Mouse (Mus musculus): ENCODE measurements around the gene Ncor2.
"Not testable (repeated sequence)": the region's sequence is repeated elsewhere in the genome, so short reads cannot be mapped to it uniquely, and the experiment has no call there.

Gene Ncor2

GRCm38 (mm10) chr5:125179007-125179734 is at the start of gene Ncor2:
Gene Ncor2, minus strand, starts transcription at chr5:125179219.
- DNase-seq (ENCODE audit: low read depth in 1 of 2, low spot score in 2 of 2): peak in 1 of 2 experiments; percentile 43

- DNase-seq (ENCODE audit: low read depth in 1 of 2, low spot score in 2 of 2): no peak
Observed at GRCm38 (mm10) chr5:125227699-125228098, 48.7 kb upstream of the Ncor2 start.

DNA sequence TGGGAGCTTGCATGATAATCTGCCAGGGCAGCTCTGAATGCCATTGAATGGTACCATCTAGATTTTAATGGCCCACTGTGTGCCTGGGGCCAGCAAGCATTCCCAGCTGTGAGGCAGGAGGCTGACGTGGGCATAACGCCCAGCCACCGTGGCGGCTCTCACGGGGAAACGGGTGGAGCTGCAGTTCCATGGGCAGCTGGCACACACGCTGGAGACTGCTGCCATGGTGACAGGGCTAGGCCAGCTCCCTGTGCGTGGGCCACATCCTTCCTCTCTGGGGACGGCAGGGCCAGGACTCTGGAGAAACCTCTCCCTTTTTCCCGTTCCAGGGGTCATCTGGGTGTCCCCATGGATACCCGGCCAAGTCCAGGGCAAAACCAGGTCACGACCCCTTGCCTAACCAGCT is 47.2 kb upstream of the Ncor2 start:
- no peak for DNase-seq (ENCODE audit: low read depth in 1 of 2, low spot score in 2 of 2)

DNA sequence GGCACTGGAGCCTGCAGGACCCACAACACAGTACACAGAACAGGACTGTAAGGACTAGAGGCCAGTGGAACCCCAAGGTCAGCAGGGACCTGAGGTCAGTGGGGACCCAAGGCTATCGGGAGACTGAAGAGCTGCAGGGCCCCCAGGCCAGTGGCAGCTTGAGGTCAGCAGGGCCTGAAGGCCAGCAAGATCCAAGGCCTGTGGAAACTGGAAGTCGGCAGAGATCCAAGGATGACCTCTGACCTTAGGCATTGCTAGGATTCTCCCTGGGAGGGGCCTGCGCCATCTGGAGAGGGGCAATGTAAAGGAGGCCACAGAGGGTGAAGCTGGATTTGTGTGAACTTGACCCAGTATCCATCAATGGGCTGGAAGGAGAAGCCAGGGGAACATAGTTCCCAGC is 45.9 kb upstream of the Ncor2 start:
- DNase-seq (ENCODE audit: low read depth in 1 of 2, low spot score in 2 of 2): no peak

DNA sequence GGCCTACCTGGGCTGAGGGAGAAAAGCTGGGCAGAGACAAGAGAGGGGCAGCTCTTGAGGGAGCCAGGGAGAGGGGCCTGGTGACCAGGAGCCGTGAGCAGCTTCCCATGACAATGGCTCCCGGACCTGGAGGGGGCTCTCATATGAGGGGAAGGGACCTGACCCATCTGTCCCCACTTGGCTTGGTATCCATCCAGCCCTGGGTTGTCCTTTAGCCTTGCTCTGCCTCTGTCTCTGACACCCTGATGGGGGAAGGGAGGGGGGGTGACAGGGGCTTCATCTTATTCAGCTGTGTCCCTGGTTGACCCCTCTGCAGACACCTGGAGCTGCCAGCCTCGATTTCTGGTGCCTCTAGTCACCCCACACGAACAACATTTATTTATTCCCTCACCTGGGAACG is 44.9 kb upstream of the Ncor2 start:
- no peak for DNase-seq (ENCODE audit: low read depth in 1 of 2, low spot score in 2 of 2)

DNA sequence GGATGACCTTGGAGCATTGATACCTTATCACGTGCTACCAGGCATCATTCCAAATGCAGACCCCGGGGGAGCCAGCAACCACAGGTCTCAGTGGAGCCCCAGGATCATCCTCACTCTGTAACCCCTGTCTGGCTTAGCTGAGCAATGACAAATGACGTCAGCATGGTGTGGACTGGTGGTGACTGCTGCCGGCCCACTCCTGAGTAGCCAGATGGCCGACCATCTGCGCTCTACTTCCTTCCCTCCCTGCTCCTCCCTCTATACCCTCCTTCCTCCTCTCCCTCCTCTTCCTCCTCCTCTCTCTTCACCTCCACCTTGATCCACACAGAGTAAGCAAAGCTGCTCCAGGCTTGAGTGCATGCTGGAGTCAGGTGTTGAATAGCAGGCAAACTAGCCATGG is 43.7 kb upstream of the Ncor2 start:
- no peak for DNase-seq (ENCODE audit: low read depth in 1 of 2, low spot score in 2 of 2)

DNA sequence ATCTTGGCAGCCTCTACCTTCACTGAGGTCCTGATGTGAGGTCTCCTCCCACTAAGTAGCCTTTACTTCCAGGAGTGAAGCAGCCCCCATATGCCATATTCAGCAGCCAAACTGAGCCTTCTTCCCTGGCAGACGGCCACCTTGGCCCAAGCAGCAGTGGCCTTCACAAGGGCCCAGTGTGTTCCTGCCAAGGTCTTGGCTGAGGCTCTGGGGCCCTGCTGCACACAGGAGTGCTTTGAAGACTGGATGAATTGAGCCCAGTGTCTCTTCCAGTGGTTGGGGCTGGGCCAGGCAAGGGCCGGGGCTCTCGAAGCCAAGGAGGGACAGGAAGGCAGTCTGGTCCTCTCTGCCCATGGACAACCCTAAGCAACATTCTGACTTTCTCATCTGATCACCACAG is 42.8 kb upstream of the Ncor2 start:
- DNase-seq (ENCODE audit: low read depth in 1 of 2, low spot score in 2 of 2): no peak

GRCm38 (mm10) chr5:125217426-125218170 is 38.6 kb upstream of the Ncor2 start:
- no peak for DNase-seq (ENCODE audit: low read depth in 1 of 2, low spot score in 2 of 2)

GRCm38 (mm10) chr5:125215930-125216459 is 37.0 kb upstream of the Ncor2 start:
- DNase-seq (ENCODE audit: low read depth in 1 of 2, low spot score in 2 of 2): no peak

- no peak for DNase-seq (ENCODE audit: low read depth in 1 of 2, low spot score in 2 of 2)
Observed at GRCm38 (mm10) chr5:125215346-125215929, 36.4 kb upstream of the Ncor2 start.

DNA sequence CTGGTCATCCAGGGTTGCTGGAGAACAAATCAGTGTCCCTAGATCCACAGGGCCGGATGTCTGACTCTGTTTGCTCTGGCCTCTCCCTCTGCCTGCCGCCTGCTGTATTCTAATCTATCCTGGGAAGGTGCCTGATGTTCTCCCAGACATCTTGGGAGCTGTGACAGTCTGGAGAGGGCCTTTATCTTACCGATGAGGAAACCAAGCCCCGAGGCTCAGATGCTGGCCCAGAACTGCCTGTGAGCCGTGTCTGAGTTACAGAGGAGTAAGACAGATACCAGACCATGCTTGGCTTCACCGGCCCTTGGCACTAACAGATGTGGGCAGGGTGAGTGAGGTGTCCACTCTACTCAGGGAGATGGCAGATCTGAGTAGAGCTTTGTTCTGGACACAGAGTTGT is 35.0 kb upstream of the Ncor2 start:
- no peak for DNase-seq (ENCODE audit: low read depth in 1 of 2, low spot score in 2 of 2)

DNA sequence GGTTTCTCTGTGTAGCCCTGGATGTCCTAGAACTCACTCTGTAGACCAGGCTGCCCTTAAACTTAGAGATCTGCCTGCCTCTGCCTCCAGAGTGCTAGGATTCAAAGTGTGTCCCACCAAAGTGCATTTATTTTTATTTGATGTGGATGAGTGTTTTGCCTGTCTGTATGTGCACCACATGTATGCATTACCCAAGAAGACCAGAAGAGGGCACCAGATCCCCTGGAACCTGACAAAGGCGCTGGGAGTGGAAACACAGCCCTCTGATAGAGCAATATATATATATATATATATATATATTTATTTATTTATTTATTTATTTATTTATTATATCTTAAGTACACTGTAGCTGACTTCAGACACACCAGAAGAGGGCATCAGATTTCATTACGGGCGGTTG is 25.9 kb upstream of the Ncor2 start:
- not testable (repeated sequence) for DNase-seq (ENCODE audit: low read depth in 1 of 2, low spot score in 2 of 2)

- no peak for DNase-seq (ENCODE audit: low read depth in 1 of 2, low spot score in 2 of 2)
Observed at GRCm38 (mm10) chr5:125204199-125204815, 25.3 kb upstream of the Ncor2 start.

GRCm38 (mm10) chr5:125203759-125204158 is 24.7 kb upstream of the Ncor2 start:
- no peak for DNase-seq (ENCODE audit: low read depth in 1 of 2, low spot score in 2 of 2)

DNA sequence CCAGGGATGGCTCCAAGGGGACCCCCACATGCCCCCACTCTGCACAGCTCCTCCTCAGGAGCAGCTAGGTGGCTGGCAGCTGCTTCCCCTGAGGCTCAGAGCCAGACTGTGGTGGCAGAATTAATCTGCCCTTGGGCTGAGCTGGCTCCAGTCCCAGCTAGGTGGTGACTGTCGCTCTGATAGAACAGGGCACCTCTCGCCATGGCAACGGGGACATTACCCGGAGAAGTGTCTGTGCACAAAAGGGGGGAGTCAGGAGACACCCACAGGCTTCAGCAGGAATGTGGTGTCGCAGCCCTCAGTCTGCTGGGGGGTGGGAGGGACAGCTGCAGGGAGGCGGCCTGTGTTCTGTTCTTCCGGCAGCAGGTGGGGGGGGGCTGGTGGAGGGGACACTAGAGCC is 24.1 kb upstream of the Ncor2 start:
- DNase-seq (ENCODE audit: low read depth in 1 of 2, low spot score in 2 of 2): no peak

GRCm38 (mm10) chr5:125202100-125202499 is 23.1 kb upstream of the Ncor2 start:
- no peak for DNase-seq (ENCODE audit: low read depth in 1 of 2, low spot score in 2 of 2)

- DNase-seq (ENCODE audit: low read depth in 1 of 2, low spot score in 2 of 2): no peak
Observed at GRCm38 (mm10) chr5:125199086-125199485, 20.1 kb upstream of the Ncor2 start.

- DNase-seq (ENCODE audit: low read depth in 1 of 2, low spot score in 2 of 2): not testable (repeated sequence)
Observed at GRCm38 (mm10) chr5:125197325-125197724, 18.3 kb upstream of the Ncor2 start.

DNA sequence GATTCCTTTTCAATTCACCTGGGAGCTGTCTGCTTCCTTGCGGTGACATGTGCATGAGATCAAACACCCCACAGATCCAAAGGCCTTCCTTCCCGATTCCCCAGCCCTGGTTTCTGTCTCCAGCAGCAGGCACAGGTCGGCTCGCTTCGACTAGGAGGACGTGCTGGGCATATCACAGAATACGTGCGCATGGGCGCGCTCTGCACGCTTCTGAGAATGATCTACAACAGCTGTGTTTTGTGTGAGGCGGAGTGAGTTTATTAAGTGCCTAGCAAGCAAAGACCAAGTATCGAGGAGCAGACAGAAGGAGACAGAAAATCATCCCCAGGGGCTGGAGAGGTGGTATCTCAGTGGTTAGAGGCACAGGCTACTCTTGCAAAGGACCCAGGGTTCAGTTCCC is 17.0 kb upstream of the Ncor2 start:
- DNase-seq (ENCODE audit: low read depth in 1 of 2, low spot score in 2 of 2): no peak

GRCm38 (mm10) chr5:125195142-125195541 is 16.1 kb upstream of the Ncor2 start:
- no peak for DNase-seq (ENCODE audit: low read depth in 1 of 2, low spot score in 2 of 2)
